Mouse (Mus musculus) megakaryocyte, embryonic 14.5 days (primary cell): ENCODE data around the gene 1190002N15Rik.

Experiments used
- FLI1 ChIP-seq: IDR thresholded peaks from 2 replicates; pipeline ENCODE4 v1.6.1; 2012; ENCODE audit warnings: low read length, inconsistent platforms, mixed read lengths
- GATA1 ChIP-seq: IDR thresholded peaks from 3 replicates; pipeline ENCODE4 v1.6.1; 2012; ENCODE audit warnings: mixed read lengths, low read length, inconsistent platforms, borderline replicate concordance

- TF ChIP-seq GATA1 (no peak), FLI1 (no peak)
Measured at GRCm38 (mm10) chr9:94550493-94551095, 12.7 kb upstream of the 1190002N15Rik start.
